Mouse (Mus musculus): Measurements from ENCODE around the gene Phospho1.

GRCm38 (mm10) chr11:95791787-95792186 lies 32.5 kb upstream of the Phospho1 start:
- TF ChIP-seq CTCF (IDR thresholded peaks at IDR 0.05; ENCODE audit: insufficient read depth, low read depth, low read length) (no peak), POLR2A (IDR thresholded peaks at IDR 0.05; ENCODE audit: insufficient read depth, low read depth, low read length) (no peak)

All from olfactory bulb, adult 2 months (tissue).